Mouse (Mus musculus): ENCODE measurements at regions not wholly inside any gene's neighbourhood (a gene's known extent, or its start where the extent isn't known, plus 50 kb on each side); places are given as distances from the start of the nearest gene placed in this dataset.

GRCm38 (mm10) chr2:122863343-122863970 lies 98.4 kb downstream of the Sqor start:
- ATAC-seq (ENCODE audit: insufficient number of reproducible peaks, low FRiP score, low TSS enrichment) = no peak

DNA sequence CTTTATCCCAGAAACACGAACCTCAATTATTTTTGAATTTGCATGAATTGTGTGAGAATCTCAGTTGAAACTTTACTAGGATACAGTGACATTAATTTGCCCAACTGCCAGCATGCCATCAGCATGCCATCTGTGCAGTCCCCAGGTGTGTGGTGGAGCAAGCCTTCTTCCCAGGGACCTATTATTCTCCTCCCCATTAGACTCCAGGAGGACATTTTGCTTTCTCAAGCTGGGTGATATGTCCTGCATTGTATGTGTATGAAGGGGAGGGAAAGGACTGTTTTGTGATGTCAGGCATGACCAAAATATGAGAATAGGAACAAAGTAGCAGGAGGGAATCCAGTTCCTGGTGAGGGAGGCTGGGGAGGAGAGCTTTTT lies 98.9 kb downstream of the Sqor start:
- 0 out of 2 replicates have a peak, but pooled peaks have one; percentile 49 for ATAC-seq (ENCODE audit: insufficient number of reproducible peaks, low FRiP score, low TSS enrichment)

DNA sequence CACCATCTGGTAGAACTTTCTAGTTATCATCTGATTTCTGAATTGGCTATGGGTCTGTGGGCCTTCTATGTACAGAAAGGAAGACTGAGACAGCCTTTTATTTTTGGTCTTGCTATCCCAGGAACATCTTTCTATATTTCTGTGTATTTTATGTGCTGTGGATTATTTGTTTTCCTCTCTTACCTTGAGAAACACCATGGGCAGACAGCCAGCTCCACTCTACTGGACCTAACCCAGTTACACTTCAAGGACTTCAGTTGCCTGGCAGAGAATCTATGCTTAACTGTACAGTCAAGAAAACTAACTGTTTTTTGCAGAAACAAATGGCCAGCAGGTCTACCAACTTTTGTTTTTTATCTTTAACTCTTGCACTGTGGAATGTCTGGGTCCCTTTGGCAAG lies 122.1 kb downstream of the Sqor start:
- ATAC-seq (ENCODE audit: insufficient number of reproducible peaks, low FRiP score, low TSS enrichment) = no peak

GRCm38 (mm10) chr2:122887526-122887925 lies 122.5 kb downstream of the Sqor start:
- ATAC-seq (ENCODE audit: insufficient number of reproducible peaks, low FRiP score, low TSS enrichment) = no peak

- no peak for ATAC-seq (ENCODE audit: insufficient number of reproducible peaks, low FRiP score, low TSS enrichment)
These were observed 140.4 kb downstream of the Sqor start for GRCm38 (mm10) chr2:122905129-122906072.

GRCm38 (mm10) chr2:122916772-122917171 lies 151.7 kb downstream of the Sqor start:
- no peak for ATAC-seq (ENCODE audit: insufficient number of reproducible peaks, low FRiP score, low TSS enrichment)

DNA sequence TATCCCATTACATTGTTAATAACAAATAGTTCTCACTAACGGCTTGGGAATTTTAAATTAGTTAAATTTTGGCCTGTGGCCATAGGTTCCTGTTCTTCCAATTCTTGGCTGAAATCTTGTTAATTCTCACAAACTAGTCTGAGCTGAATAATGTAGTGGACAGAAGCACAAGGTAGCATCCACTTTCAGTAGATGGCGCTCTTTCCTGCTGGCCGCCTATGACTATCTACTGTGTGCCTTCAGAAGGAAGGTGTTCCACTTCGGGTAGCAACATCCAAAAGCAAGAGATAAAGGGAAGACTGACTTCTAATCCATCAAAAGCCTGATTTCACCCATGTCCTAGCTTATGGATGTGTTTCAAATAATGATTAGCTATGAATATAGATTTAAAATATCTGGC lies 172.9 kb downstream of the Sqor start:
- no peak for ATAC-seq (ENCODE audit: insufficient number of reproducible peaks, low FRiP score, low TSS enrichment)

DNA sequence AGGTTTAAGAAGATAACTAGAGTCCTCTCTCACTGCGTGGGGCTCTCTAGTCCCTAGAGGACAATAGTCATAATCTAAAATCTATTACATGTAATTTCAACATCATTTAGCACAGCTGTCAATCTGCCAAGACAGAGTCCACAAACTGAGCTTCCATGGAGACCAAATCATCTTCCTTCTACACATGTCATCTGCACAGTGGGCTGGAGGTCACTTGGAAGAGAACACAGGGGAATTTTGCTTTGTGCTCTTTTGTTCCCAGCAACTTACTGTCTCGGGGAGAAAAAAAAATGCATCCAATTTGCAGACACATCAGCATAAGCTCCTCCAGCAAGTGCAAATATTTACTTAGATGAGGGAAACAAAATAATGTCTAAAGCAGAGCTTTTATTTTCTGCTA lies 179.8 kb downstream of the Sqor start:
- ATAC-seq (ENCODE audit: insufficient number of reproducible peaks, low FRiP score, low TSS enrichment) = no peak

GRCm38 (mm10) chr2:122945891-122946290 lies 180.9 kb downstream of the Sqor start:
- ATAC-seq (ENCODE audit: insufficient number of reproducible peaks, low FRiP score, low TSS enrichment) = no peak

DNA sequence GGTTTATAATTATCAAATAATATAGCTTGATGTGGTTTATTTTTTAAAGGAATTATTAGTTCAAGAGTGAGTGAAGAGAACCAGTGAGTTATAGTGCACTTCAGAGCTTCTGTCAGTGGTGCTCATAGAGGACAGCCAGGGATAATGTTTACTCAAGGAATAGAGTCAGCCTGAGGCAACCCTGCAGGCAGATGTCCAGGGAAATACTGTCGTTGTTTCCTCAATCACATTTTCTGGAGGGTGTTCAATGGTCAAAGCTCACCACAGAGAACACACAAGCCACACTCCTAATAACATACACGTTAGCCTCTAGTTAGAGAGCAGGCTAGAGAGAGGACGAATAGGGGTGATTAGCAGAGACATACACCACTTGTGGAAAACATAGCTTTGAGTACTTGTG lies 184.0 kb downstream of the Sqor start:
- no peak for ATAC-seq (ENCODE audit: insufficient number of reproducible peaks, low FRiP score, low TSS enrichment)

DNA sequence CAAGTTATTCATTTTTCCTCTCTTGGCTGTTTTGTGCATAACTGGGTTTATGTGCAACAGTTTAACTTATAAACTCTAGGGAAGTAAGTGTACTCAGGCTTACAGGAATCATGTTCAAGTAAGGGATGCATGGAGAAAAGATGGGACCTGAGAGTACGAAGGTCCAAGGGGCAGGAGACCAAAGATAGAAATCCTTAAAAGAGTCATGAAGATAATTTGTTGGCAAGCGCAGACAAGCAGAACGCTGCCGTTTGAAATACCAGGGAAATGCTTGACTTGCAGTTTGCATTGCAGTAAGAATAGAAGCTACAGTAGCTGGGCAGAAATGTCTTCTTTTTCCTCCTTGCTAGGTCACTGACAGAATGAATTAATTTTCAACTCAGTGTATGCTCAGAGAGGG lies 196.7 kb downstream of the Sqor start:
- ATAC-seq (ENCODE audit: insufficient number of reproducible peaks, low FRiP score, low TSS enrichment) = no peak

GRCm38 (mm10) chr2:122968809-122969628 lies 204.0 kb downstream of the Sqor start:
- no peak for ATAC-seq (ENCODE audit: insufficient number of reproducible peaks, low FRiP score, low TSS enrichment)
